Mouse (Mus musculus) G1E (cell line): ENCODE measurements around the gene Gadd45gip1. TPM values are rescaled to one million over a fixed set of nuclear protein-coding genes. Genes with fewer than 3 reads are reported as not detected.

ENCODE experiments used
- ATAC-seq: 2 replicates; pipeline ENCODE4 v1.8.0; 2016; ENCODE audit warnings: mild to moderate bottlenecking; ENCODE audit not compliant: insufficient number of reproducible peaks, poor library complexity, low FRiP score, severe bottlenecking; ENCODE audit errors: extremely low read depth
- DNase-seq: peaks from one replicate; pipeline ENCODE4 v3.0.0; 2012; ENCODE audit warnings: low spot score
- H3K27me3 ChIP-seq: 2 replicates; pipeline ENCODE4 v1.6.1; 2012; ENCODE audit warnings: mild to moderate bottlenecking, low read length, inconsistent platforms; ENCODE audit not compliant: insufficient read depth
- H3K36me3 ChIP-seq: replicated peaks from 2 replicates; pipeline ENCODE3; 2012; ENCODE audit warnings: mild to moderate bottlenecking, inconsistent platforms
- H3K4me1 ChIP-seq: 2 replicates; pipeline ENCODE4 v1.6.1; 2012; ENCODE audit warnings: low read depth, low read length, inconsistent platforms, mixed read lengths; ENCODE audit not compliant: insufficient read depth
- H3K4me3 ChIP-seq: 2 replicates; pipeline ENCODE4 v1.5.1; 2012; ENCODE audit warnings: low read depth, mild to moderate bottlenecking, inconsistent platforms, low read length, moderate library complexity, mixed read lengths
- H3K9me3 ChIP-seq: replicated peaks from 2 replicates; pipeline ENCODE4 v1.6.1; 2012; ENCODE audit warnings: inconsistent platforms
- CTCF ChIP-seq: IDR thresholded peaks from 2 replicates; pipeline ENCODE4 v1.5.1; 2012; ENCODE audit warnings: low read depth, low read length, inconsistent platforms, mixed read lengths
- GATA1 ChIP-seq: IDR thresholded peaks from 2 replicates; pipeline ENCODE4 v1.6.1; 2012; ENCODE audit warnings: borderline replicate concordance, low read length, inconsistent platforms, mixed read lengths
- GATA2 ChIP-seq: IDR thresholded peaks from 2 replicates; pipeline ENCODE4 v1.6.1; 2012; ENCODE audit warnings: low read depth, low read length, inconsistent platforms, borderline replicate concordance
- POLR2AphosphoS5 ChIP-seq: IDR thresholded peaks from 2 replicates; pipeline ENCODE4 v1.6.1; 2012; ENCODE audit warnings: low read depth, low read length, inconsistent platforms; ENCODE audit not compliant: insufficient replicate concordance
- TAL1 ChIP-seq: conservative IDR thresholded peaks from 2 replicates; pipeline ENCODE4 v1.6.1; 2012; ENCODE audit warnings: low read depth, low read length, inconsistent platforms, mixed read lengths
- polyA plus RNA-seq: library from polyadenylated mRNA; stranded (reverse); fragments of >175 nt; gene quantifications from 2 replicates; pipeline ENCODE4 v1.2.3, GENCODE M21; 2012
- total RNA-seq, 2 experiments: library from RNA; stranded (forward) in 1 of 2; stranded (reverse) in 1 of 2; fragments of 200-1000 nt in 1 of 2; fragments of >200 nt in 1 of 2; fragmentation: Nextera tagmentation in 1 of 2; gene quantifications; 2 replicates each; pipeline ENCODE4 v1.2.3; 2014 to 2017

Gadd45gip1 gene
- total and polyA plus RNA-seq, 3 experiments = 13.0 to 79.7 (median 20.4) TPM

GRCm38 (mm10) chr8:84797256-84797797, 34.0 kb upstream of the Gadd45gip1 start:
- Histone ChIP-seq H3K4me1 (peaks cover 41% of the 10 kb centered on the region), H3K27me3 (peaks cover 80% of the 10 kb centered on the region)

GRCm38 (mm10) chr8:84797971-84798370, 33.4 kb upstream of the Gadd45gip1 start:
- no peak for TF ChIP-seq GATA1
- TF ChIP-seq POLR2AphosphoS5 = no peak
- no peak for TF ChIP-seq TAL1
- no peak for TF ChIP-seq GATA2
- TF ChIP-seq CTCF = no peak
- H3K9me3 ChIP-seq = no peaks in the 10 kb centered on the region
- peaks cover 80% of the 10 kb centered on the region for H3K27me3 ChIP-seq
- no peak overlapping the region for H3K4me3 ChIP-seq
- H3K36me3 ChIP-seq = peaks cover 46% of the 10 kb centered on the region
- no peak for ATAC-seq
- peaks cover 40% of the 10 kb centered on the region for H3K4me1 ChIP-seq
- no peak for DNase-seq

More at GRCm38 (mm10) chr8:84797256-84797797, 34.0 kb upstream of the Gadd45gip1 start:
- H3K9me3 ChIP-seq = no peaks in the 10 kb centered on the region
- ATAC-seq = no peak
- H3K36me3 ChIP-seq = peaks cover 50% of the 10 kb centered on the region
- H3K4me3 ChIP-seq = no peak overlapping the region
- no peak for DNase-seq
- TF ChIP-seq POLR2AphosphoS5 = no peak
- no peak for TF ChIP-seq GATA2
- no peak for TF ChIP-seq GATA1
- no peak for TF ChIP-seq CTCF
- TF ChIP-seq TAL1 = no peak

- TF ChIP-seq POLR2AphosphoS5 = no peak
- TF ChIP-seq CTCF = no peak
- TF ChIP-seq GATA1 = no peak
- no peak for TF ChIP-seq GATA2
- TF ChIP-seq TAL1 = no peak
- DNase-seq (no peak), ATAC-seq (no peak)
- no peaks in the 10 kb centered on the region for H3K9me3 ChIP-seq
- H3K4me1 ChIP-seq = peaks cover 41% of the 10 kb centered on the region
- peaks cover 80% of the 10 kb centered on the region for H3K27me3 ChIP-seq
- H3K4me3 ChIP-seq = peak overlapping the region; percentile 77; the same call in 1 of the 2 replicates
- H3K36me3 ChIP-seq = peaks cover 39% of the 10 kb centered on the region
Measured at GRCm38 (mm10) chr8:84798446-84799135, 32.7 kb upstream of the Gadd45gip1 start.

- ATAC-seq = no peak
- H3K4me3 ChIP-seq = peak overlapping the region; percentile 77
- H3K4me1 ChIP-seq = peaks cover 37% of the 10 kb centered on the region
- peak; percentile 47 for DNase-seq
- no peak for TF ChIP-seq CTCF
- TF ChIP-seq GATA2 = no peak
- TF ChIP-seq POLR2AphosphoS5 = no peak
- TF ChIP-seq GATA1 = no peak
- no peak for TF ChIP-seq TAL1
- H3K27me3 ChIP-seq = peaks cover 81% of the 10 kb centered on the region
- no peaks in the 10 kb centered on the region for H3K9me3 ChIP-seq
- H3K36me3 ChIP-seq = peaks cover 37% of the 10 kb centered on the region
Measured at GRCm38 (mm10) chr8:84799136-84799931, 32.0 kb upstream of the Gadd45gip1 start.

GRCm38 (mm10) chr8:84799999-84800831, 31.1 kb upstream of the Gadd45gip1 start, which contains the start of gene Nfix:
TSS of gene Nfix (minus strand) at chr8:84800344.
- no peak for DNase-seq

More at GRCm38 (mm10) chr8:84799999-84800831, 31.1 kb upstream of the Gadd45gip1 start, which contains the start of gene Nfix:
- no peaks in the 10 kb centered on the region for H3K9me3 ChIP-seq
- H3K4me3 ChIP-seq = peak within 1 kb of the TSS; percentile 77
- TF ChIP-seq CTCF (no peak), TAL1 (no peak), POLR2AphosphoS5 (no peak), GATA2 (no peak), GATA1 (no peak)
- H3K27me3 ChIP-seq = peaks cover 77% of the 10 kb centered on the region
- H3K4me1 ChIP-seq = peaks cover 37% of the 10 kb centered on the region
- H3K36me3 ChIP-seq = peaks cover 30% of the 10 kb centered on the region
- no peak for ATAC-seq
